Mouse (Mus musculus) megakaryocyte, adult 5-6 weeks (primary cell): ENCODE results near the gene Map3k9. TPM values are rescaled to one million over a fixed set of nuclear protein-coding genes. Genes with fewer than 3 reads are reported as not detected.

Experiments used
- ATAC-seq: 2 replicates; pipeline ENCODE4 v1.8.0; 2016; ENCODE audit warnings: mild to moderate bottlenecking, inconsistent platforms; ENCODE audit not compliant: poor library complexity, severe bottlenecking
- total RNA-seq, 2 experiments: library from RNA; stranded (forward) in 1 of 2; stranded (reverse) in 1 of 2; fragments of 153-499, 151-499 nt in 1 of 2; fragments of 221-1000, 200-1000 nt in 1 of 2; gene quantifications; 2 replicates each; pipeline versions ENCODE4 v1.2.3 to v1.2.4; 2015 to 2017

The Map3k9 gene
- total RNA-seq, 2 experiments from 2014 or later: 4.6 to 6.3 TPM

DNA sequence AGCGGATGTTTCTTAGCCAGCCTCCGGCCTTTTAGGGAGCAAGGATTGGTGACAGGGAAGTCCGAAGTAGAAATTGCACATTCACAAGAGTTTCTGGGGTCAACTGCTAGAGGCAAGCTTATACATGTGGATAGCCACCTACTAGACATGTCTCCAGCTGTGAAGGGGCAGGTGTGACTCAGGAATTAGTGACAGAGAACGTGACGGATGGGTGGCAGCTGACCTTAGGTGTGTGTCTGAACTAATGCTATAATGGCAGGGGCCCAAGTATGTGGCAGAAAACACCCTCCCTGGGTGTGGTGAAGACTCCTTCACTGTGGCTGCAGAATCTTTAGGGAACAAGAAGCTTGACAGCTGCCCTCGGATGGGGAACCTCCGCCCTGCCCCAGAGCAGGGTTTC is 57.6 kb downstream of the Map3k9 start:
- peak; percentile 28; the same call in 1 of the 2 replicates for ATAC-seq

DNA sequence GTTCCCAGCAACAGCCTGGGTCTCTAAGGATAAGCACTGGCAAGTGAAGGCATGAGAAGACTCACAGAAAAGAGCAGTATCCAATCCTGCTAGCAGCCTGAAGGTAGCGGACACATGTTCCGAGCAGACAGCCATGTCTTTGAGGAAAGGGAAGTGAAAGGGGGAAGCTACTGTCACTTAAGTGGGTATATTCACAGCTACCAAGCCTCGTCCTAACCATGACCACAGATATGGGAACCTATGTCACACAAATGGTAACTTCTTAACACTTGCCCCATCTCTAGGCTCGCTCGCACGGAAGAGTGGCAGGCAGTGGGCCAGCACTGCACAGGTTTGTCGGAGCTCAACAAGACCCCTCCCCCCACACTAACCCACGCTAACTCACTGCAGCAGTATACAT is 61.3 kb downstream of the Map3k9 start:
- ATAC-seq: peak; percentile 88

DNA sequence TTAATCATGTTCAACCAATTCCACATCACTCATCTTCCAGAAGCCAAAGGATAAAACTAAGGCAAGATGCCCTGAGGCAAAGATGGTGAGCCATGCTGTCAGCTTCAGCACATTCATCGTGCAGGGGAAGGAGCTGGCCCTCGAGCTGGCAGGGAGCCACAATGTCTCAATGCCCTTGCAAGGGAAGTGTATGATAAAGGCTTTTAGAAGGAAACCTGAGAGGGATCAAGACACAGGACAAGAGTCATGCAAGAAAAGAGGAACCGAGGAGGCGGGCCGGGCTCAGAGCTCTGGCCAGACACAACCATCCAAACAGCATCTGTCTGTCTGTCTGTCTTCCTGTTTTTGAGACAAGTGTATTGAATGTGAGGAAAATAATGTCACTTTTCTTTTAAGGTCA is 61.8 kb downstream of the Map3k9 start:
- ATAC-seq: peak; percentile 82

DNA sequence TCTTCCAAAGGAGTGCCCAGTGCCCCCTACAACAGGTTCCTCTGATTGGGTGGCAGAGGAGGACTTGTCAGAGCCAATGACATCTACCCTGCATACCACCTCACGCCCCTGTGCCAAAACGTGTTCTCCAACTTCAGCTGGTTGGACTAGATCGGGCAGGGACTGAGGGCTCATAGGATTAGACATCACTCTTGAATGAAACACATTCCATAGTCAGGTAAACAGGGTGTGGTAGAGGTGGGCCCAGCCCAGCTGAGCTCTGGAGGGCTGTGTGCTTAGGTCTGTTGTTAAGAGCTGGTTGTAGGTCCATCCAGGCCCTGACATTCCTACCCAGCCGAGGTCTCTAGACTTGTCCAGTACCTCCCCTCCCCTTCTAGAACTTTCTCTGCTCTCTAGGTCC is 68.4 kb downstream of the Map3k9 start:
- ATAC-seq: no peak

DNA sequence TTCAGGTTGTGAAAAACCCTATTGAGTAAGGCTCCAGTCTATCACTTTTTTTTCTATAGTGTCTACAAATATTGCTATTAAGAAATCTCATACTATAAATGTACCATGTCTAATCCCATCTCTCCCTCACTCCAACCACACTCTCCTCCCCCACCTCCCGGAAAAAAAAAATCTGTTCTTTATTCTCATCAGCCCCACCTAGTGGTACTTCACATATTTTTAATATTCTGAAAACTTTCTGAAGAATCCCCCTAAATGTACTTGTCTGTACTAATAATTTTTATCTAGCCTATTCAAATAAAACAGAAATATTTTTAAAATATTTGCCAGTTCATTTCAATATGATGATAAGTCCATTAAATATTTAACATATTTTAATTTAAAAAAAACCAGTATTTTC is 78.1 kb downstream of the Map3k9 start:
- ATAC-seq: no peak

DNA sequence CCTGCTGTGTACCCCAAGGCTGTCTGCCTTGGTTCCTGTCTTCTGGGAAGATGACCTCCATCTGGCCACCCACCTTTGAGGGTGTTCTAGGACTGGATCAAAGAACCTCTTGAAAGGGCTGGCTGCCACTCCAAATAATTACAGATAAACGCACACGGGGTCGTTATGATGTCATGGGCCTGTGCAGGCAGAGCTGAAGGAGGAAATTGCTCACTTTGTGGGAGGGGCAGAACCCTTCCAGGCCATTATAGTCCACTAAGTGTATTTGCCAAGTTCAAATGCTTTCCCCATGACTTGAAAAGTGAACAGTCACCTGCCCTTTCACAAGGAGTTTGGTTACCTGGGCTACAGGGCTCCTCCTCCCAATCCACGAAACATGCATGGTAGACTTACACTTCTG is 83.0 kb downstream of the Map3k9 start:
- ATAC-seq: peak; percentile 57

DNA sequence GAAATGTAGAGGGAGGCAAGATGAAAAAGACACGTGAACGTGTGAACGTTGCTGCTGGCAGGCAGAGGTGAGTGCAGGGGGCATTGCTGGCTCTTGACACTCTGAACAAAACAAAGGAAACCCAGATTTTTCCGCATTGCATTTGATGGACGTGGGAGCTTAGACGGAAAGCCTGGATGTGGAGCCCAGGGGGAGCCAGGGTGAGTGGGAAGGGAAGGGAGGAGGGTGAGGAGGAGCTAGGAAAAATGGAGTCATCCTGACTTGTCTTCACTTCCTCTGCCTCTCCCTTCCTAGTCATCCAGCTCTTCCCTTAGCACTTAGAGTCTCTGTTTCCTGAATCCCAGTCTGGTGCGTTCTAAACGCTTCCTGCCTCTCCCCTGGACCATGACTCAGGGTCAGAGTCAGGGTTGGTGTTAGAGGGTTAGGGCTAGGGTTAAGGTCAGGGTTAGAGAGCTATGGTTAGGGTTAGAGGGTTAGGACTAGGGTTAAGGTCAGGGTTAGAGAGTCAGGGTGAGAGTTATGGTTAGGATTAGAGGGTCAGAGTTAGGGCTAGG is 89.7 kb downstream of the Map3k9 start:
- no peak for ATAC-seq

DNA sequence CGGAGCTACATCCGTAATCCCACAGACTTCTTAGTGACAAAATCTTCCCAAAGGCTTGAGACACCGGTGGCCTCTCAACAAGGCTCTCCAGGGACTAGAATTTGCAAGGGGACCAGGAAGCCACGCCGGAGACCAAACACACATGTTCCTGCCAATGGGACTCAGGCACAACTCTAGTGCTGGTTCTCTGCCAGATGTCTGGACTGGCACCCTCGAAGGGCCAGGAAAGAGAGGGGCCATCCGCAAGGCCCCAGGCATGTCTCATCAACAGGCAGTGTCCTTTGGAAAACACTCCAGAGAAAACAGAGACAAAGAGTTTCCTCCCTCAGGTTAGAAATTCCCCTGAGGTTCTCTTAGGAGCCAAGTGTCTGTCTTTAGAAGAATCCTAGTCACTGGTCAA is 90.2 kb downstream of the Map3k9 start:
- no peak for ATAC-seq

DNA sequence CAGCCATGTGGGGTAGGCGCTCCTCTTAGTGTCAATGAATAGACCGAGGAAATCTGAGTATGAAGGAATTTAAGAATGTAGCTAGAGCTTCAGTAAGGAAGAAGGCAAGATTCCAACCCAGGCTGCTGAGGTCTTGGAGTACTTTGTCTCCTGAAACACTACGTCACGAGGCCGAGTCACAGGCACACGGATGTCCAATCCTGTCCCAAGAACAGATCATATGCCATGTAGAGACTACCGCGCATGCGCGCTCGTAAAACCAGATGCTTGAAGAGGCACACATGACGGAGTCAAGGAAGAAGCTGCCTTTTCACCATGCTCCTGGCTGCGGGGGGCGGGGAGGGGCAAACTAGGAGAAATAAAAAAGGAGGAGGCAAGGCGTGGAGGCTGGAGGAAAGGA is 90.9 kb downstream of the Map3k9 start:
- ATAC-seq: no peak

DNA sequence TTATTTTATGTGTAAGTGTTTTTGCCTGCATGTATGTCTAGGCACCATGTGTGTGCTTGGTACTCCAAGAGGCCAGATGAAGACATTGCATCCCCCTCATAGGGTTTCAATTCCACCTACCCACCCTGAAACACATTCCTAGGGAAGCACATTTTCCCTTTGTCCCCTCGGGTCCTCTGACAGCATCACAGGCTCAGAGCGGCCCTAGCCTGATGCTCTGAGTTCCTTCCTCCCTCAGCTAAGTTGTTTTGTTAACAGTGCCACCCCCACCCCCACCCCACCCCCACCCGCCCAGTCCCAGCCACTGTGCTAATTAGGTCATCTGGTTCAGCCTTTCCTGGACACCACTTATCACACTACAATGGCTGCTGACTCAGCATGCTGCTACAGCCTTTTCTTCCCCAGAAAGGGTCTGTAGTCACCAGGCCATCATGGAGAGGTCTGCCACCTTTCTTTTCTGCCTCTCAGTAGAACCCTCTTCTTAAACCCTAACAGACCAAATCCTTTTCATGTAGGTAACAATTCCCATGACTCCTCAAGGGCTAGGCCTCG is 91.4 kb downstream of the Map3k9 start:
- no peak for ATAC-seq

DNA sequence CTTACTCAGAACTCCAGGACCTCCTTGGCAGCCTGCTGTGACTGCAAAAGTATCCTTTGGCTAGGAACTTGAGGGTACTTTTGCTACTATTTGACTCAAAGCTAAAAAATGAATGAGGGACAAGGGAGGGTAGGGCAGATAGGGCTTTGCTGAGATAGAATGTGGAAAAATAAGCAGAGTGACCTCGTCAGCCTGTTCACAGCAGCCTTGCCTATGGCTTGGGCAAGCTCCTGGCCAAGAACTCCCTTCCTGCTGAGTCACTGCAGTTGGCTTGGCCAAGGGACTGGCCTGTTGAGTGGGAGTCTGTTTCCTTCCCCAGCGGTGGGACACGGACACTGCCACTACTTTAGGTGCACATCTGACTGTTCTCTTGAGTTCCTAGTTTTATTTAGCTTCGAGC is 92.4 kb downstream of the Map3k9 start:
- no peak for ATAC-seq

DNA sequence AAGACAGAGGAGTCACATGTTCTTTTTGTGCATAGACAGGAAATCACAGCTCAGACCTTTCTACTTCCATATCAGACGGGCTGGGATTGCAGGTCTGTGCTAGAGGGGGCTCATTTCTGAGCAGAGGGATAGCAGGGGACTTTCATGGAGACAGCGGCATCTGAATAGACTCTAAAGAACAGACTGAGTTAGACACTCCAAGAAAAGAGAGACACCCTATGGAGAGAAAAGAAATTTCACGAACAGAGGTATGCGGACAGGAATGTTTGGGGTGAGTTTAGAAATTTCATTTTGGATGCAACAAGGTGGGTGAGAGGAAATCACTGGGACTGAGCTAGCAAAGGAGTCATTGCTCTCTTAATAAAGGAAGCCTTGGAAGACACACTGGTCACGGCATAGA is 93.1 kb downstream of the Map3k9 start:
- no peak for ATAC-seq

DNA sequence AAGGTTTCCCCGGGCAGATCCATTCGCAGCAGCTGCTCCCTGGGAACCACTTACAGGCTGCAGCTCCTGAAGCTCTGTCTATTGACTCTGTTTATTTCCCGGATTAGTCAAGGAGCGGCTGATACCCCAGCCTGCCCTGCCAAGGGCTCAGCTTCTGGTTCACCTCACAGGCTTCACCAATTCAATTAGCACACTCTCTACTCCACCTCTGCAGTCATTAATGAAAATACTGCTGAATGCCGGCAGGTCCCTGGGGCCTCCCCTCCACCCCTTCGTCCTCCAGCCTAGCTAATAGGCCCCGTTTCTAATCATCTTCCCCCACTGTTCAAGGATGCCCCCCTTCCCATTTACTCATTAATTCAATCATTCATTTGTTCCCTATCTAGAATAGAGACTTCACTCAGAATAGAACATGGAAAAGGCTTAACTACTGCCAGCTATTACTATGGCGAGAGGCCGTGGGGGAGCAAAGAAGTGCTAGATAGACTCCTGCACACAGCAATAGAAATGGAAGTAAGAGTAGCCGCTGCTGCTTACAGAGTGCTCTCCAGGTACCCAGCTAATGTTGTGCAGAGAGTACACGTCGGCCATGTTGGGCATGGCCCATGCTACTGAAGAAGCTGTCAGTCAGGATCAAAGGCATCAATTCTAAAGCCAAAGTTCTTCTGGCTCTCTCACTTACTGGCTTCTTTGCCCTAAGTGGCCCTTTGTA is 94.4 kb downstream of the Map3k9 start:
- no peak for ATAC-seq

DNA sequence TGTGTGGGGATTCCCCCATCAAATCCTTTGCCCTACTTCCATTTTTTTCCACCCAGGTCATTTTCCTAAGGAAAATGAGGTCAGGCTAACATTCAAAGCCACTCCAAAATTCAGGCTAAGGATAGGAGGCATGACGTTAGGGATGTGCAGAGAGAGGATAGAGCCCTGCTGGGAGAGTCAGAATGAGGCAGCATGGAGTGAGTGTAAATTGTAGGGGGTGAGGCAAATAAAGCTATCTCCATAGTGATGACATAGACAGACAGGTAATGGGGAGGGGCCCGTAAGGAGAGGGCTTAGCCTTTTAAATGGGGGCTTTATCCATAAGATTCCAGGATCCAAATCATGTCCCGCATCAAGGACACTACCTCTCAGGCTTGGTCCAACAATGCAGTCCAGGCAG is 95.0 kb downstream of the Map3k9 start:
- no peak for ATAC-seq

DNA sequence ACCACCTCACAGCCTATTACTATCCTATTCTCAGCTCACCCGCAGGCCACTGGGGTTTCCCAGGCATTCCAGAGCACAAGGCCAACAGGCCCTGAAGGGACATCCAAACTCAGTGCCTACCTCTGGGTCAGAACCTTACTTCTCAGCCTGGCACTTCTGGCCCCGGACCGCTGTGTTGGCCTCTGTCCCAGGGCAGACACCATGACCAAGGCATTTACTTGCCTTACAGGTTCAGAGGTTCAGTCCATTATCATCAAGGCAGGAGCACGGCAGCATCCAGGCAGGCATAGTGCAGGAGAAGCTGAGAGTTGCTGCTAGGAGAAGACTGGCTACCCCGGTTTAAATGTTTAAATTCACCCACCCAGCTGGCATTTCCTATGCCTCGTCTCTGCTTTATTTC is 96.9 kb downstream of the Map3k9 start:
- no peak for ATAC-seq

DNA sequence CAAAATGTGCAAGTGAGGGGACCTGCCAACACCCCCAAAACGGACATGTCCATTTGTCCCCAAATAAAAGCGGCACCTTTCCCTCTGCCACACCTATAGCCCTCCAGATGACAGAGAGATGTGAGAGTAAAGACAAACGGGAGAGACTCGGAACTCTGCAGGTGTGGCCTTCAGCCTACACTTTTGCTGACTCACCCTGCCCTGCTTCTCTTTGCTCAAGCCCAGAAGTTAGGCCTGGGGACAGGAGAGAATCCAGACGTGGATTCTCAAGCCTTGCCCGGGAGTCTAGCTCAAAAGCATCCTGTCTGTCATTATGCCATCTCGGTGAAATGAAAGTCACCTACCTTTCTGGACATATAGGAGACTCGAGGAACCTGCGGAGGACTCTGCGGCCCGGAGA is 97.6 kb downstream of the Map3k9 start:
- ATAC-seq: no peak

DNA sequence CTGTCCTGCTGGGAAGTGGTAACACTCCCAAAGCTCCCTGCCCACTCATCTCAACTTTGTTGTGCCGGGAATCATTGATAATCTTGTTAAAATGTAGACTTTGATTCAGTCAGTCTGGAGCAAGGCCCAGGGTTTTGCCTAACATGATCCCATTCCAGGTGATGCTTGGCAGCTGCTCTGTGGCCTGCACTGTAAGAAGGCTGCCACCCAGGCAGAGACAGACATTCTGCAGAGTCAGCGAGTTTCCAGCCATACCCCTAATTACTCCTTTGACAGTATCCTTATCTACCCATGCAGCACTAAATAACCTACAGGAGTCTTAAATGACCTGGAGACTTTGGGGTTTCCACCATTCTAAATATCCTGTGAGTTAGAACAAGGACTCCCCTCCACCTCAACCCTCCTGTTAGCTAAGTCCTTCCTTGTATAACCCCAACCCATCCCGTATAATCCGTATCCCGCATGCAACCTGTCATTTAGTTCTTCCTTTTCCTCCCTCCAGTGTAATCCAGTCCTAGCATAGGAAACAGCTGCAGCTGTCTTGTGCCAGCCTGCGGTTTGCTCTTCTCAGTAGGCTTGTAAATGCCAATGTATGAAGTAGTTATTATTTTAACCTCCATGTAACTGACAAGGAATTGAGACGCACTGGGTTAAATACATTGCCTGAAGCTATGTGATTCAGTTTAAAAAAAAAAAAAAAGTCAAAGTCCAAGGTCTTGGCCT is 101.0 kb downstream of the Map3k9 start:
- ATAC-seq: no peak

DNA sequence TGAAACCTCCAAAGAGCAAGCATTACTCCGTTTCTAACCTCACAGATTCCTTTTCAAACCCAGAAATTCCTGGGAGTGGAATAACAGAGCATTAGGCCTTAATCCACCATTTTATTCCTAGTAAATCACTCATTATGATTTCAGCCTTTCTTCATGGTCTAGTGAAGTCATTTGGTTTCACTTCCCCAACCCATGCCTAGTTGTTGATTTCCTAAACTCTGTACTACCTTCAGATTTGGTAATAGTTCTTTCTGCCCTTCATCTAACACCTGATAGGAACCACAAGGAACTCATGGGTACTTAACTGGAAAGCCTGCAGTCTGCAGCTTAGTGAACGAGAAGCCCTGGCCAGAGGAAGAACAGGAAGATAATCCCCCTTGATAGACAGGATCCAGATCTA is 105.4 kb downstream of the Map3k9 start:
- ATAC-seq: peak; percentile 66; the same call in 1 of the 2 replicates
